Mouse (Mus musculus): ENCODE results near the gene Arpp19.

- TF ChIP-seq CTCF (IDR thresholded peaks at IDR 0.05; ENCODE audit: borderline replicate concordance, control insufficient read depth, extremely low read depth, insufficient read depth, low read length, poor library complexity) (no peak), POLR2A (IDR thresholded peaks at IDR 0.05; ENCODE audit: control insufficient read depth, extremely low read depth, insufficient read depth, low read length, poor library complexity) (no peak)
Measured at GRCm38 (mm10) chr9:75019592-75019991, 17.8 kb upstream of the Arpp19 start.

All from thymus, adult 2 months (tissue).